Mouse (Mus musculus) myocyte (in vitro differentiated cells): ENCODE measurements at regions not wholly inside any gene's neighbourhood (a gene's known extent, or its start where the extent isn't known, plus 50 kb on each side); places are given as distances from the start of the nearest gene placed in this dataset.

ENCODE experiments used
- H3K27me3 ChIP-seq: one replicate; pipeline ENCODE4 v1.6.1; 2011; ENCODE audit not compliant: control insufficient read depth, insufficient read depth, insufficient read length
- H3K36me3 ChIP-seq: one replicate; pipeline ENCODE4 v1.6.1; 2011; ENCODE audit not compliant: control insufficient read depth, insufficient read depth
- H3K4me2 ChIP-seq: one replicate; pipeline ENCODE4 v1.6.1; 2011; ENCODE audit warnings: low read depth, control low read depth
- H3K4me3 ChIP-seq: one replicate; pipeline ENCODE4 v1.5.1; 2011; ENCODE audit warnings: mild to moderate bottlenecking, control low read depth, moderate library complexity
- H3K79me2 ChIP-seq: one replicate; pipeline ENCODE4 v1.6.1; 2011; ENCODE audit not compliant: control insufficient read depth, insufficient read depth
- H3ac ChIP-seq: one replicate; pipeline ENCODE4 v1.6.1; 2011; ENCODE audit not compliant: control insufficient read depth, insufficient read length
- CEBPB ChIP-seq: IDR thresholded peaks from 2 replicates; pipeline ENCODE4 v1.6.1; 2011; ENCODE audit warnings: mild to moderate bottlenecking, moderate library complexity; ENCODE audit not compliant: poor library complexity, insufficient read depth, severe bottlenecking
- E2F4 ChIP-seq: IDR thresholded peaks from one replicate; pipeline ENCODE4 v1.6.1; 2011; ENCODE audit warnings: mild to moderate bottlenecking, control low read depth, moderate library complexity; ENCODE audit not compliant: insufficient read depth
- MAX ChIP-seq: IDR thresholded peaks from one replicate; pipeline ENCODE4 v1.6.1; 2011; ENCODE audit warnings: low read depth, mild to moderate bottlenecking, control low read depth
- MYOD1 ChIP-seq, 3 experiments: IDR thresholded peaks; one replicate each; pipeline ENCODE4 v1.6.1; 2011; ENCODE audit warnings: control low read depth in 2 of 3, low read depth in 2 of 3, mild to moderate bottlenecking in 2 of 3, moderate library complexity in 1 of 3; ENCODE audit not compliant: insufficient read length in 2 of 3, control insufficient read depth in 1 of 3
- MYOG ChIP-seq, 3 experiments: IDR thresholded peaks; one replicate each; pipeline ENCODE4 v1.6.1; 2011; ENCODE audit warnings: control low read depth in 2 of 3, low read depth in 2 of 3, mild to moderate bottlenecking in 2 of 3; ENCODE audit not compliant: insufficient read length in 2 of 3, control insufficient read depth in 1 of 3, insufficient read depth in 1 of 3
- POLR2A ChIP-seq: IDR thresholded peaks from one replicate; pipeline ENCODE4 v1.6.1; 2011; ENCODE audit warnings: low read depth, mild to moderate bottlenecking, control low read depth, moderate library complexity; ENCODE audit not compliant: insufficient read length
- POLR2AphosphoS2 ChIP-seq: IDR thresholded peaks from one replicate; pipeline ENCODE4 v1.6.1; 2011; ENCODE audit warnings: low read depth, control low read depth; ENCODE audit not compliant: insufficient read length
- REST ChIP-seq: IDR thresholded peaks from one replicate; pipeline ENCODE4 v1.6.1; 2011; ENCODE audit warnings: mild to moderate bottlenecking, control low read depth, moderate library complexity; ENCODE audit not compliant: insufficient read depth, insufficient read length
- SRF ChIP-seq: IDR thresholded peaks from one replicate; pipeline ENCODE4 v1.6.1; 2011; ENCODE audit warnings: low read depth; ENCODE audit not compliant: control insufficient read depth, insufficient read length
- TCF12 ChIP-seq: IDR thresholded peaks from one replicate; pipeline ENCODE4 v1.6.1; 2011; ENCODE audit warnings: mild to moderate bottlenecking, control low read depth; ENCODE audit not compliant: poor library complexity, insufficient read depth, severe bottlenecking
- TCF3 ChIP-seq: IDR thresholded peaks from one replicate; pipeline ENCODE4 v1.6.1; 2011; ENCODE audit warnings: low read depth, control low read depth; ENCODE audit not compliant: insufficient read length
- USF1 ChIP-seq: IDR thresholded peaks from one replicate; pipeline ENCODE4 v1.6.1; 2011; ENCODE audit warnings: low read depth, mild to moderate bottlenecking, control low read depth, moderate library complexity

DNA sequence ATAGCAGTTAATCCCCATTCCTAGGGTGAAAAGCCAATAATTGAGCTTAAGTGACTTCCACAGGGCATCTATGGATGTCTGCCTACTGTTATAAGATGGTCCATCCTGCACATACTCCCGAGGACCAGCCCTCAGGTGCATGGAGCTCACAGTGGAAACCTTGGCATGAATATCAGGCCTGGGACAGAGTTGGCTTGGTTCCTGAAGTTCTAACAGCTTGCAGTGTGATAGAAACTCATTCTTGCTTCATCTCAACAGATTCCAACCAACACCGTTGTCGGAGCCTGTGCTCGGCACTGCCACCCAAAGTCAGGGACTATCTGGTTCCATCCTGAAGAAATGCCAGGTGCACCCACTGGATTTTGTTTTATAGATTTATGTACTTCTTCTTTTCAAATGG is 234.7 kb upstream of the Ddx18 start:
- H3K4me2 ChIP-seq, result no peak overlapping the region
- H3ac ChIP-seq, result no peak overlapping the region
- TF ChIP-seq MYOD1 (IDR thresholded peaks at IDR 0.05; ENCODE audit: control insufficient read depth in 1 of 3, insufficient read length in 2 of 3, low read depth in 2 of 3), result no peak
- no peak for TF ChIP-seq POLR2A
- TF ChIP-seq TCF12, result no peak
- TF ChIP-seq MAX, result no peak
- no peak for TF ChIP-seq USF1
- TF ChIP-seq SRF, result no peak
- no peak for TF ChIP-seq POLR2AphosphoS2
- no peak for TF ChIP-seq REST
- TF ChIP-seq TCF3, result no peak
- TF ChIP-seq MYOG (IDR thresholded peaks at IDR 0.05; ENCODE audit: control insufficient read depth in 1 of 3, insufficient read depth in 1 of 3, insufficient read length in 2 of 3, low read depth in 2 of 3), result no peak
- TF ChIP-seq CEBPB, result no peak
- TF ChIP-seq E2F4, result no peak
- H3K36me3 ChIP-seq, result no peaks in the 10 kb centered on the region
- H3K4me3 ChIP-seq, result no peak overlapping the region
- no peaks in the 10 kb centered on the region for H3K79me2 ChIP-seq
- no peaks in the 10 kb centered on the region for H3K27me3 ChIP-seq

DNA sequence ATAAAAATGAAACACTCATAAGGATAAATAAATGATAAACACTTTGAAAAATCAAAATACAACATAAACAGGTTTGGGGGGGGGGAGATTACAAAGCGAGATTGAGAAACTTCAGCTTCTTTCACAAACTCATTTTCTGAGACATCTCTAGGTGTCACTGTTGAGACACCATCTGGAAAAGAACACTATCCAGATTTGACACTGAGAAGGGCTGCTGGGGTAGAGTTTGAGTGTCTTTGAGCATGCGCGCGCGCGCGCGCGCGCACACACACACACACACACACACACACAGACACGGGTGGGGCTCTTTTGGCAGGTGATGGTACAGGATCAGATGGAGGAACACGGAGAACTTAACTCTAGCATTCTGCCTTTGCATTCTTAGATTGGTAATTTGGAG is 230.7 kb upstream of the Ddx18 start:
- H3ac ChIP-seq, result no peak overlapping the region
- TF ChIP-seq E2F4, result no peak
- TF ChIP-seq CEBPB, result no peak
- no peak for TF ChIP-seq POLR2AphosphoS2
- TF ChIP-seq TCF3, result no peak
- no peak for TF ChIP-seq MAX
- no peak for TF ChIP-seq MYOD1 (IDR thresholded peaks at IDR 0.05; ENCODE audit: control insufficient read depth in 1 of 3, insufficient read length in 2 of 3, low read depth in 2 of 3)
- TF ChIP-seq SRF, result no peak
- TF ChIP-seq MYOG (IDR thresholded peaks at IDR 0.05; ENCODE audit: control insufficient read depth in 1 of 3, insufficient read depth in 1 of 3, insufficient read length in 2 of 3, low read depth in 2 of 3), result no peak
- TF ChIP-seq USF1, result no peak
- no peak for TF ChIP-seq REST
- TF ChIP-seq POLR2A, result no peak
- TF ChIP-seq TCF12, result no peak
- H3K36me3 ChIP-seq, result no peaks in the 10 kb centered on the region
- no peaks in the 10 kb centered on the region for H3K79me2 ChIP-seq
- no peaks in the 10 kb centered on the region for H3K27me3 ChIP-seq
- H3K4me3 ChIP-seq, result no peak overlapping the region
- H3K4me2 ChIP-seq, result no peak overlapping the region

DNA sequence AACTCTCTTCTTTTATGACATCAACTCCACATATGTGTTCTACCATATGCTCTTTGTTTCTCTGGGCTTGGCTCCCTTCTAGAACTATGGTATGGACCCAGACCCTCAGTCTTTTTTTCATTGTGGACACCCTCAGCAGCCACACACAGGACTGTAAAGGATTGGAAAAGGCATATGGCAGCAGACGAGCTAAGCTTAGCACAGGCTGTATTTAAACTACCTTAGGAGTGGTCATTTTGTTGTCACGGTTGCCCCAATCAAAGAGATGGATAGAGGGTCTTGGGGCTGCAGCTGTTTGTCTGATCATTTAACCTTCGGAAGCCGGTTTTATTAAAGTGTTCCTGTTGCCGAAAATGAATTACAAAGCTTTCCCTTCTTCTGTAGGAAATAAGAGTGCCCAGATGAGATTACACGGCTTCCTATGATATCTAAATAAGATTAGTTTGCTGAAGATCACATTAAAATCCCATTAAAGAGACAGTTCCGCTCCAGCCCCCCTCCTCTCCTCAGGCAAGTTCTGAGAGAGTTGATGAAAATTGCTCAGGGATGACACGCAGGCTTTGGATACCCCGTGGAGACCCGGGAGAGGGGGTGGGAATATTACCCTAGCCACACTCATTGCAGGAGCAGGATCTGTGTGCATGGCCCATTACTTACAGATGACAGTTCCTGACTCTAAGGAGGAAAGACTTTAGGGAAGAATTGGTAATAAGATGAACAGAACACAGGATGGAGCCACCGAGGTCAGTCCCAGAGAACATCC is 227.4 kb upstream of the Ddx18 start:
- TF ChIP-seq CEBPB (no peak), MYOD1 (IDR thresholded peaks at IDR 0.05; ENCODE audit: control insufficient read depth in 1 of 3, insufficient read length in 2 of 3, low read depth in 2 of 3) (no peak), REST (no peak), MYOG (IDR thresholded peaks at IDR 0.05; ENCODE audit: control insufficient read depth in 1 of 3, insufficient read depth in 1 of 3, insufficient read length in 2 of 3, low read depth in 2 of 3) (no peak), POLR2A (no peak), USF1 (no peak), E2F4 (no peak), MAX (no peak), TCF12 (no peak), POLR2AphosphoS2 (no peak), TCF3 (no peak)
- H3K4me2 ChIP-seq, result no peak overlapping the region
- no peak overlapping the region for H3K4me3 ChIP-seq
- H3ac ChIP-seq, result no peak overlapping the region
- H3K27me3 ChIP-seq, result no peaks in the 10 kb centered on the region
- H3K36me3 ChIP-seq, result no peaks in the 10 kb centered on the region
- H3K79me2 ChIP-seq, result no peaks in the 10 kb centered on the region

DNA sequence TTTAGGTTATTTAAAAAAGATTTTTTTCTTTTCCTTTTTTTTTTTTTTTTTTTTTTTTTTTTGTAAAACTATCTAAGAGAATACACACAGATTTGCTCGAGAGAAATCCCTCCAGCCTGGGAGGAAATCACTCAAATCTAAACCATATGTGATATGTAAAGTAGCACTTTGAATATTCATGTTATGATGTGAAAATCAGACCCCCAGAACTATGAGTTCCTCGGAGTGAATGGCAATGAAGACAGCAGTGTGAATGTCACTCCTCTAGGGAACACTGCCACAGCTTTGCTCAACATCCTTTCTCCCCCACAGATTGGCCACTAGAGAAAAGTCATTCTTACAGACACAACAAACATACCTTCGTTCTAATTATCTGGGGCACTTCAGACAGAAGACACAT is 217.8 kb upstream of the Ddx18 start:
- Histone ChIP-seq H3K79me2 (no peaks in the 10 kb centered on the region), H3ac (no peak overlapping the region), H3K27me3 (no peaks in the 10 kb centered on the region), H3K4me2 (no peak overlapping the region), H3K4me3 (no peak overlapping the region), H3K36me3 (no peaks in the 10 kb centered on the region)
- TF ChIP-seq POLR2AphosphoS2, result no peak

DNA sequence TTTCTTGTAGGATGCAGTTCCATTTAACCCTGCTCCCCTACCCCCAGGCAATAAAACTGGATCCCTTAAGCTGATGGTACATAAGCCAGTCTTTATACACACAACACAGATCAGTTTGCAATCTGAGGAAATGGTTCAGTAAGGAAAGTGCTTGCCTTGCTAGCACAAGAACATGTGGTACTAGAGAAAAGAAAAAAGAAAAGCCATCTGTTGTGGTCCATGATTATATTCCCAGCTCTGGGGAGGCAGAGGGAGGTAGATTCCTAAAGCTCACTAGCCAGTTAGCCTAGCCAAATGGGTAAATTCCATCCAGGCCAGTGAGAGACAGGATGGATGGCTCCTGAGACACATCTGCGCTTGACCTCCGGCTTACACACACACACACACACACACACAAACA is 206.2 kb upstream of the Ddx18 start:
- TF ChIP-seq E2F4, result no peak
- no peak for TF ChIP-seq POLR2AphosphoS2
- no peak for TF ChIP-seq TCF12
- TF ChIP-seq TCF3, result no peak
- TF ChIP-seq REST, result no peak
- TF ChIP-seq MAX, result no peak
- TF ChIP-seq MYOD1 (IDR thresholded peaks at IDR 0.05; ENCODE audit: control insufficient read depth in 1 of 3, insufficient read length in 2 of 3, low read depth in 2 of 3), result no peak
- TF ChIP-seq CEBPB, result no peak
- no peak for TF ChIP-seq POLR2A
- TF ChIP-seq MYOG (IDR thresholded peaks at IDR 0.05; ENCODE audit: control insufficient read depth in 1 of 3, insufficient read depth in 1 of 3, insufficient read length in 2 of 3, low read depth in 2 of 3), result no peak
- TF ChIP-seq SRF, result no peak
- no peak for TF ChIP-seq USF1
- Histone ChIP-seq H3K4me3 (no peak overlapping the region), H3K27me3 (no peaks in the 10 kb centered on the region), H3K36me3 (no peaks in the 10 kb centered on the region), H3K4me2 (no peak overlapping the region), H3ac (no peak overlapping the region), H3K79me2 (no peaks in the 10 kb centered on the region)
